Mouse (Mus musculus) ES-Bruce4 (cell line): Measurements from ENCODE around the gene Akr1c18.

Experiments
- CTCF ChIP-seq: IDR thresholded peaks from one replicate; pipeline ENCODE4 v1.8.1; 2011; ENCODE audit warnings: low read depth, low read length
- EP300 ChIP-seq: IDR thresholded peaks from 2 replicates; pipeline ENCODE4 v1.6.1; 2011; ENCODE audit warnings: low read depth, low read length; ENCODE audit not compliant: insufficient read depth
- POLR2A ChIP-seq: IDR thresholded peaks from one replicate; pipeline ENCODE4 v1.8.1; 2011; ENCODE audit warnings: low read length; ENCODE audit not compliant: insufficient read depth

DNA sequence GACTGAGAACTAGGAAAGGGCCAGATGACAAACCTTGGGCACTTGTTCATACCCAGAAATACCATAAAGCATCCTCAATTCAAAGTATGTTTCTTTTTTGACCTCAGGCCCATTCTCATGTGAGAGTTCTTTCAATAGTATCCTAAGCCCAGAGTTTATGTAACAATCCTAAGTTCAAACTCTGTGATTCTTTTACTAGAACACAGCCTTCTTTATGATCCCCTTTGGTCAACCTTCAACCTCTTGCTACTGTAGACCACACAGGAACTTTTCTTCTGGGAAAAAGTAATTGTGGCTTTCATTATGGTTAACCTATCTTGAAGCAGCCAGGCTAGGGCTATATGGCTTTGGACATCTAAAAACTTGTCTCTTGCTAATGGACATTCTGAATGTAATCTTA, 48.8 kb downstream of the Akr1c18 start:
- TF ChIP-seq CTCF (no peak), POLR2A (no peak), EP300 (no peak)
